Mouse (Mus musculus) hindbrain, embryonic 11.5 days (tissue): ENCODE measurements around the gene Nadsyn1. TPM values are rescaled to one million over a fixed set of nuclear protein-coding genes. Genes with fewer than 3 reads are reported as not detected.

Experiments
- ATAC-seq: fragments of 200-750 bp; cut with Nextera tagmentation; 2 replicates; pipeline ENCODE4 v1.8.0; 2017; ENCODE audit warnings: mild to moderate bottlenecking, moderate TSS enrichment, moderate library complexity; ENCODE audit not compliant: low FRiP score
- DNase-seq: peaks from one replicate; pipeline ENCODE4 v3.0.0-alpha.2; 2015; ENCODE audit warnings: low spot score
- H3K27ac ChIP-seq: fragments of 300-500 bp; sonication (generic); 2 replicates; pipeline ENCODE4 v1.5.1; 2014; ENCODE audit warnings: mild to moderate bottlenecking, low read depth, low read length
- H3K27me3 ChIP-seq: fragments of 300-500 bp; sonication (generic); 2 replicates; pipeline ENCODE4 v1.6.1; 2014; ENCODE audit warnings: mild to moderate bottlenecking, low read length, moderate library complexity, mixed read lengths; ENCODE audit not compliant: control insufficient read depth, insufficient read depth
- H3K36me3 ChIP-seq: fragments of 300-500 bp; sonication (generic); 2 replicates; pipeline ENCODE4 v1.6.1; 2014; ENCODE audit warnings: mild to moderate bottlenecking, low read length, moderate library complexity, mixed read lengths; ENCODE audit not compliant: control insufficient read depth, insufficient read depth
- H3K4me1 ChIP-seq: fragments of 300-500 bp; sonication (generic); replicated peaks from 2 replicates; pipeline ENCODE4 v1.6.1; 2014; ENCODE audit warnings: low read length, mixed read lengths; ENCODE audit not compliant: control insufficient read depth, insufficient read depth
- H3K4me2 ChIP-seq: fragments of 300-500 bp; sonication (generic); replicated peaks from 2 replicates; pipeline ENCODE4 v1.6.1; 2014; ENCODE audit warnings: mild to moderate bottlenecking, low read depth, low read length
- H3K4me3 ChIP-seq: fragments of 300-500 bp; sonication (generic); 2 replicates; pipeline ENCODE4 v1.5.1; 2014; ENCODE audit warnings: low read depth, low read length
- H3K9ac ChIP-seq: fragments of 300-500 bp; sonication (generic); 2 replicates; pipeline ENCODE4 v1.6.1; 2014; ENCODE audit warnings: low read depth, low read length
- H3K9me3 ChIP-seq: fragments of 300-500 bp; sonication (generic); 2 replicates; pipeline ENCODE4 v1.6.1; 2016; ENCODE audit warnings: low read length; ENCODE audit not compliant: control insufficient read depth
- WGBS: fragments of 180-500 bp; shearing (Covaris S2); extraction: QIAGEN DNeasy Blood & Tissue Kit; methylation state at CpG from one replicate; pipeline ENCODE4 v1.1.7; 2014; 5-methylcytosine and 5-hydroxymethylcytosine counted together
- polyA plus RNA-seq: library from polyadenylated mRNA; unstranded; fragments of >200 nt; fragmentation: Nextera tagmentation; extraction: Ambion mirVana; gene quantifications from 2 replicates; pipeline ENCODE4 v1.2.1, GENCODE M21; 2014

The Nadsyn1 gene
- 6.0 and 8.8 TPM in 2 replicates for polyA plus RNA-seq

DNA sequence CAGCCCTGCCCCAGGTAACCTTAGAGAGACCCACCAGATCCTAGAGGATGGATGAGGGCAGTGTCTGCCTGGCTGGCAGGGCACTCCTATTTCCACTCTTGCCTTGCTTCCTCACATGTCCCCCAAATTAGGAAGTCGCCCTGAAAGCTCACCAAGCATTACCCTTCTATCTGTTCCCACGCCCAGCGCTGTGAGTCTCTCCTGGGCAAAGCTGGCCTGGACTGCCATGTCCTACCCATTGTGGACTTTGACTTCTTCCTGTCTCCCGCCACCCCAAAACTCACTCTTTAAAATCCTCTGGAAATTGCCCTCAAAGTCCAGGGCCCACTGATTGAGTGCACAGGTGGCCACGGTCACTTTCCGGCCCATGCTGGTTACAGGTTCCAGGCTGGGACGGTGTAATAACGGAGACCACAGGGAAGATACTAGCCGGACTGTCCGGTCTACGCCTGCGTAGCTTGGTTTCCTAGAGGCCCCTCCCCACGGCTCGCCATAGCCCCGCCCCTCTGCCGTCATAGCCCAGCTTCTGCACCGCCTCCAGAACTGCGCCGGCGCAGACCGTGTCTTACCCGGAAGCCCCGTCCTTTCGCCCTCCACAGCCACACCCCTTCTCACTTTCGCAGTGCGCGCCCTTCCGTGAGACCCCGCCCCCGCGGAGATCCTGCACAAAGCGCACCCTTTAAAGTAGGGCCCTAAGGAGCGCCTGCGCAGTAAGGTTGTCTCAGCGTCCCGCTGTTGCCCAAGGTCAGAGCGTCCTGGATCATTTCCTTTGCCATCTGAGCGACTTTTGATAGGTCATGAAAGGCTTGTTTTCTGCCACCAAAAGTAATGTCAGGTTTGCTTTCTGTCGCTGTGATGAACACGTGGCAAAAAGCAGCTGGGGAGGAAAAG lies at the start of gene Nadsyn1, which contains the start of gene Dhcr7:
Nadsyn1 (minus strand) TSS at position 475 of the 891 bp plus-strand sequence.
Dhcr7 (plus strand) TSS at position 771 of the 891 bp plus-strand sequence.
- Histone ChIP-seq H3K4me1 (no peaks in the 10 kb centered on the region), H3K9ac (peak within 1 kb of the TSS; percentile 76), H3K27me3 (no peaks in the 10 kb centered on the region), H3K9me3 (no peaks in the 10 kb centered on the region), H3K27ac (peak within 1 kb of the TSS; percentile 31; the same call in 1 of the 2 replicates), H3K36me3 (no peaks in the 10 kb centered on the region), H3K4me3 (peak within 1 kb of the TSS; percentile 64), H3K4me2 (peak within 1 kb of the TSS; percentile 86)
- WGBS: 0% methylated on average over 39 of the region's 40 CpGs
- ATAC-seq: peak; percentile 98
- peak; percentile 99 for DNase-seq

- H3K4me2 ChIP-seq: no peak overlapping the region
- H3K4me1 ChIP-seq: no peaks in the 10 kb centered on the region
- H3K9me3 ChIP-seq: no peaks in the 10 kb centered on the region; the same call in 1 of the 2 replicates
- DNase-seq: no peak
- ATAC-seq: no peak
- H3K9ac ChIP-seq: no peak overlapping the region
- H3K27ac ChIP-seq: no peak overlapping the region
- H3K27me3 ChIP-seq: no peaks in the 10 kb centered on the region
- H3K36me3 ChIP-seq: no peaks in the 10 kb centered on the region
- no peak overlapping the region for H3K4me3 ChIP-seq
- WGBS: 93% methylated on average over 4 of the region's 4 CpGs
Observed at GRCm38 (mm10) chr7:143868874-143869273, 46.2 kb upstream of the Nadsyn1 start.

- WGBS: 91% methylated on average over 2 of the region's 2 CpGs
- no peaks in the 10 kb centered on the region for H3K9me3 ChIP-seq
- no peaks in the 10 kb centered on the region for H3K36me3 ChIP-seq
- no peak for ATAC-seq
- H3K4me1 ChIP-seq: no peaks in the 10 kb centered on the region
- H3K27ac ChIP-seq: no peak within 1 kb of the TSS
- DNase-seq: no peak
- no peak within 1 kb of the TSS for H3K9ac ChIP-seq
- no peak within 1 kb of the TSS for H3K4me2 ChIP-seq
- no peaks in the 10 kb centered on the region for H3K27me3 ChIP-seq
- H3K4me3 ChIP-seq: no peak within 1 kb of the TSS
Observed at GRCm38 (mm10) chr7:143866538-143866937, 43.9 kb upstream of the Nadsyn1 start, which contains the start of gene Gm498. Gene Gm498 (plus strand): TSS chr7:143866838.

- H3K9me3 ChIP-seq: no peaks in the 10 kb centered on the region
- peaks cover 8% of the 10 kb centered on the region for H3K36me3 ChIP-seq
- no peak overlapping the region for H3K4me2 ChIP-seq
- no peak overlapping the region for H3K4me3 ChIP-seq
- no peaks in the 10 kb centered on the region for H3K27me3 ChIP-seq
- WGBS: 92% methylated on average over 6 of the region's 8 CpGs
- no peaks in the 10 kb centered on the region for H3K4me1 ChIP-seq
- no peak overlapping the region for H3K9ac ChIP-seq
- H3K27ac ChIP-seq: no peak overlapping the region
- ATAC-seq: no peak
- DNase-seq: no peak
Observed at GRCm38 (mm10) chr7:143848768-143849482, 26.3 kb upstream of the Nadsyn1 start.

DNA sequence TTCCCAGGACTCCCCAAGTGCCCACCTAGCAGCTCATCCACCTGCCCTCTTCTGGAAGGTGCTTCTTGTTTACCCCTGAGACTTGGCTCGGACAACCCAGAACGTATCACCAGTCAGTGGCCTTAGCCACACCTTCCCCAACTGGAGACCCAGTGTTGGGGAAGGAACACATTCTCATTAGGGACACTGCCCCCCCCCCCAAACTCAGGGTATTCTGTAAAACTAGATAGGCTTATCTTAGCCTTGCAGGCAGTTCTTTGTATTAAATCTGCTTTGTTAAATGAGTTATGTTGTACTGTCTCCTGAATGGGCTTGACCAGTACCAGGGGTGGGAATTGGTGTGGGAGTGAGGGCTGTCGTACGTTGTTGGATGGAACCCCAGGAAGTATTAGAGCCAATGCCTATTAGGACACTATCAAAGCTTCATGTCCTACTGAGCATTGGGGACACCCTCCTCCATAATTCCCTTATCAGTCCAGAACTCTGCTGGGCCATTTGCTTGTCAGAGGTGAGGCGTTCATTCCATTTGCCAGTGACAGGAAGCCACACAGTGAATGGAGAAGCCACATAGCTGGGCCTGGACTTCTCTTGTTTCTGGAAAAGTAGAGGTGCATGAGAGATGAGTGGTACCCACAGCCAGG lies 25.6 kb upstream of the Nadsyn1 start:
- peaks cover 10% of the 10 kb centered on the region for H3K36me3 ChIP-seq

GRCm38 (mm10) chr7:143841301-143841700 lies 18.7 kb upstream of the Nadsyn1 start:
- ATAC-seq (no peak), DNase-seq (no peak)
- peaks cover 16% of the 10 kb centered on the region for H3K36me3 ChIP-seq
- WGBS: 98% methylated on average over 8 of the region's 8 CpGs
- no peak overlapping the region for H3K4me3 ChIP-seq
- H3K27me3 ChIP-seq: no peaks in the 10 kb centered on the region
- no peak overlapping the region for H3K27ac ChIP-seq
- no peaks in the 10 kb centered on the region for H3K4me1 ChIP-seq
- no peak overlapping the region for H3K9ac ChIP-seq
- no peaks in the 10 kb centered on the region for H3K9me3 ChIP-seq
- H3K4me2 ChIP-seq: no peak overlapping the region

More for the DNA sequence above, 25.6 kb upstream of the Nadsyn1 start:
- DNase-seq: no peak
- Histone ChIP-seq H3K4me2 (no peak overlapping the region), H3K27me3 (no peaks in the 10 kb centered on the region), H3K9me3 (no peaks in the 10 kb centered on the region), H3K4me3 (no peak overlapping the region), H3K4me1 (no peaks in the 10 kb centered on the region), H3K27ac (no peak overlapping the region), H3K9ac (no peak overlapping the region)
- 90% methylated on average over 5 of the region's 5 CpGs for WGBS
- no peak for ATAC-seq

DNA sequence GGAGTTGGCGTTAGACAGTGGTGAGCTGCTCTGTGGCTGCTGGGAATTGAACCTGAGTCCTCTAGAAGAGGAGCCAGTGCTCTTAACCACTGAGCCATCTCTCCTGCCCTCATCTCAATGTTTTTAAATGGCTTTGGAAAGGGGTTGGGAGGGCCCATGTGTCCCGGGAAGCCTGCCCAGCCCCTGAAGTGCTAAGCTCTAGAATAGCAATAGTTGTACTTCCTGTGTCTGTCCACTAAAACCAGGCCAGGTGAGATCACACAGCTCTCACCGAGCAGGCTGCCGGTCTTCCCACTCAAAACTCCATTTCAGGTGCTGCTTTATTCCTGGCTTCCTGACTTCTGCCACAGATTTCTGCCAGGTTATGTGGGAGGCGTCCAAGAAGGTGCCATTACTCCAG lies 17.5 kb upstream of the Nadsyn1 start:
- DNase-seq: no peak
- Histone ChIP-seq H3K36me3 (peaks cover 12% of the 10 kb centered on the region), H3K4me3 (no peak overlapping the region), H3K4me1 (no peaks in the 10 kb centered on the region), H3K27me3 (no peaks in the 10 kb centered on the region), H3K4me2 (no peak overlapping the region), H3K27ac (no peak overlapping the region), H3K9me3 (no peaks in the 10 kb centered on the region), H3K9ac (no peak overlapping the region)
- WGBS: 88% methylated on average over 5 of the region's 5 CpGs
- no peak for ATAC-seq

- Histone ChIP-seq H3K4me1 (no peaks in the 10 kb centered on the region), H3K4me3 (no peak overlapping the region), H3K36me3 (peaks cover 8% of the 10 kb centered on the region; the same call in 1 of the 2 replicates), H3K27me3 (no peaks in the 10 kb centered on the region), H3K4me2 (no peak overlapping the region), H3K27ac (no peak overlapping the region), H3K9ac (no peak overlapping the region), H3K9me3 (no peaks in the 10 kb centered on the region)
- ATAC-seq (no peak), DNase-seq (no peak)
- WGBS: 87% methylated on average over 3 of the region's 3 CpGs
Observed at GRCm38 (mm10) chr7:143837705-143838358, 15.2 kb upstream of the Nadsyn1 start.
